In the genomic region with DNA sequence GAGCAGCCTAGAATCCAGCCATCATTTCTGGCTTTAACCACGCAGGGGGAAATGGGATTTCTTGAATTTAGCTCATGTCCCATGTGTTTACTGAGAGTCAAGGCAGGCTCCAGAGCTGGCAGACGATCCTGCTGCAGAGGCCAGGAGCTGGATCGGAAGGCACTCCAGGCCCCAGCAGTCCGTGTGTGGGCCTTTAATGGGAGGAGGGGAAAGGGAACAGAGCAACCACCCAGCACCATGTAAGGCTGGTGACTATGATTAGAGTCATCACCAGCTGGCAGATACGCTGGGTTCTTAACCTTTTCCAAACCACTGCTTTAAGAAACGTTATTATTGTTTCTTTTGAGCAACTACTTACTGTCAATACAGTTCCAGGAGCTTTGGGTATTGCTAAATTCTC, we compare ENCODE assay signal across 8 mouse cellular contexts. TPM values are rescaled to one million over a fixed set of nuclear protein-coding genes. Genes with fewer than 3 reads are reported as not detected.
A peak's percentile ranks its signal among the peaks of the same experiment; 100 is the strongest.
DNase-seq lines count a peak whose midpoint lies in the region; ATAC-seq and TF ChIP-seq lines count a peak whose summit lies in the region.

No protein-coding gene starts in this region.

- H3K9me3 ChIP-seq in forebrain, postnatal 0 days (ENCODE audit: low read length) = no peaks in the 10 kb centered on the region
- no peaks in the 10 kb centered on the region for H3K9me3 ChIP-seq in forebrain, embryonic 15.5 days
- no peaks in the 10 kb centered on the region for H3K9me3 ChIP-seq in intestine, postnatal 0 days (ENCODE audit: control insufficient read depth)

- TF ChIP-seq CTCF in forebrain, postnatal 0 days (IDR thresholded peaks at IDR 0.05; ENCODE audit: low read depth) = no peak
- TF ChIP-seq CTCF in intestine, postnatal 0 days (IDR thresholded peaks at IDR 0.05; ENCODE audit: low read depth) = no peak

- peak; percentile 26 for DNase-seq in forebrain, postnatal 0 days
- DNase-seq in adrenal gland, postnatal 25 days = peak; percentile 71
- DNase-seq in heart, adult 11 months = peak; percentile 99
- DNase-seq in lung, postnatal 14 days = peak; percentile 73
- DNase-seq in retina, embryonic 14.5 days (ENCODE audit: low spot score) = no peak

- no peak overlapping the region for H3K27ac ChIP-seq in forebrain, postnatal 0 days (ENCODE audit: low read depth, low read length)
- H3K27ac ChIP-seq in forebrain, embryonic 15.5 days (replicated peaks) = no peak overlapping the region
- peak overlapping the region; percentile 99 for H3K27ac ChIP-seq in intestine, postnatal 0 days (ENCODE audit: low read depth, low read length)

- no peak overlapping the region for H3K4me2 ChIP-seq in forebrain, postnatal 0 days (ENCODE audit: low read depth)
- no peak overlapping the region for H3K4me2 ChIP-seq in forebrain, embryonic 15.5 days (replicated peaks)
- peak overlapping the region; percentile 70 for H3K4me2 ChIP-seq in intestine, postnatal 0 days (replicated peaks; ENCODE audit: low read depth)

- H3K4me3 ChIP-seq in forebrain, postnatal 0 days (ENCODE audit: low read depth, low read length) = no peak overlapping the region
- H3K4me3 ChIP-seq in forebrain, embryonic 15.5 days = no peak overlapping the region
- H3K4me3 ChIP-seq in intestine, postnatal 0 days (ENCODE audit: low read depth, low read length) = peak overlapping the region; percentile 54

- peak; percentile 59 for ATAC-seq in forebrain, postnatal 0 days
- no peak for ATAC-seq in forebrain, embryonic 15.5 days (replicated peaks)
- ATAC-seq in intestine, postnatal 0 days = peak; percentile 14; the same call in 1 of the 2 replicates
- ATAC-seq in megakaryocyte progenitor cell, adult 5-6 weeks (replicated peaks; ENCODE audit: poor library complexity) = no peak

- no peak overlapping the region for H3K9ac ChIP-seq in forebrain, postnatal 0 days
- H3K9ac ChIP-seq in forebrain, embryonic 15.5 days (replicated peaks) = no peak overlapping the region
- H3K9ac ChIP-seq in intestine, postnatal 0 days (ENCODE audit: low read depth, low read length) = 0 out of 2 replicates have a peak overlapping the region, but pooled peaks have one; percentile 11

- H3K27me3 ChIP-seq in forebrain, postnatal 0 days (ENCODE audit: insufficient read depth, low read length) = no peaks in the 10 kb centered on the region
- H3K27me3 ChIP-seq in forebrain, embryonic 15.5 days = no peaks in the 10 kb centered on the region
- H3K27me3 ChIP-seq in intestine, postnatal 0 days (replicated peaks; ENCODE audit: control insufficient read depth, insufficient read depth, low read length) = no peaks in the 10 kb centered on the region

- no peaks in the 10 kb centered on the region for H3K4me1 ChIP-seq in forebrain, postnatal 0 days (ENCODE audit: insufficient read depth)
- H3K4me1 ChIP-seq in forebrain, embryonic 15.5 days = peaks cover 22% of the 10 kb centered on the region
- peaks cover 28% of the 10 kb centered on the region for H3K4me1 ChIP-seq in intestine, postnatal 0 days (replicated peaks; ENCODE audit: control insufficient read depth, insufficient read depth, low read length)

- no peaks in the 10 kb centered on the region for H3K36me3 ChIP-seq in forebrain, postnatal 0 days (ENCODE audit: insufficient read depth)
- no peaks in the 10 kb centered on the region for H3K36me3 ChIP-seq in forebrain, embryonic 15.5 days
- H3K36me3 ChIP-seq in intestine, postnatal 0 days (ENCODE audit: control insufficient read depth, insufficient read depth) = peaks cover 6% of the 10 kb centered on the region; the same call in 1 of the 2 replicates

- 23% methylated on average over 6 of the region's 6 CpGs for WGBS in forebrain, postnatal 0 days
- WGBS in forebrain, embryonic 15.5 days = 23% methylated on average over 6 of the region's 6 CpGs
- 11% methylated on average over 6 of the region's 6 CpGs for WGBS in intestine, postnatal 0 days

RNA-seq across cellular contexts. Expression of gene Traf3ip2, which starts 1.9 kb away (rescaled TPM):
- total RNA-seq in forebrain, postnatal 0 days (2014; rRNA removed) = 0.24 and 0.77 TPM in 2 replicates
- 4.8 and 6.0 TPM in 2 replicates for polyA plus RNA-seq in forebrain, postnatal 0 days (2015; fragmentation: Nextera tagmentation; extraction: Ambion mirVana)
- polyA plus RNA-seq in forebrain, embryonic 15.5 days (2015; fragmentation: Nextera tagmentation; extraction: Ambion mirVana) = 4.5 and 5.0 TPM in 2 replicates
- 24.4 and 26.0 TPM in 2 replicates for total RNA-seq in adrenal gland, postnatal 25 days (2021)
- 25.3 and 27.8 TPM in 2 replicates for polyA plus RNA-seq in intestine, postnatal 0 days (2015; fragmentation: Nextera tagmentation; extraction: Ambion mirVana)
- total RNA-seq in megakaryocyte progenitor cell, adult 5-6 weeks (2015) = 11.2 and 11.6 TPM in 2 replicates
- 1.5 and 4.3 TPM in 2 replicates for total RNA-seq in megakaryocyte progenitor cell, adult 5-6 weeks (2017)

Comparison
In these comparisons a context has a peak if more than half of its experiments do, and no peak if none do; other contexts are left out.
1. ATAC-seq: peak in forebrain, postnatal 0 days (single experiment) and intestine, postnatal 0 days (single experiment); none in forebrain, embryonic 15.5 days (single experiment) and megakaryocyte progenitor cell, adult 5-6 weeks (single experiment).